Mouse (Mus musculus): ENCODE data around the gene Sptbn4. TPM values are rescaled to one million over a fixed set of nuclear protein-coding genes. Genes with fewer than 3 reads are reported as not detected.

Sptbn4 gene
- polyA plus RNA-seq, 1 experiment, result 171 TPM

GRCm38 (mm10) chr7:27326101-27326880 is 121.2 kb downstream of the Sptbn4 start:
- WGBS, result 77% methylated on average over 34 of the region's 34 CpGs
- TF ChIP-seq CTCF (IDR thresholded peaks at IDR 0.05; ENCODE audit: borderline replicate concordance, insufficient read depth, low read depth, low read length) (no peak), POLR2A (IDR thresholded peaks at IDR 0.05; ENCODE audit: borderline replicate concordance, insufficient read depth, low read length) (no peak)
- H3K27ac ChIP-seq (ENCODE audit: insufficient read depth, low read length), result no peak overlapping the region
- peak; percentile 65 to 75 for DNase-seq
- no peaks in the 10 kb centered on the region; the same call in 1 of the 2 replicates for H3K27me3 ChIP-seq (ENCODE audit: control insufficient read depth, insufficient read depth, low read length)
- H3K4me1 ChIP-seq (ENCODE audit: control insufficient read depth, insufficient read depth, low read length), result peaks cover 11% of the 10 kb centered on the region
- no peak overlapping the region for H3K4me3 ChIP-seq (replicated peaks; ENCODE audit: insufficient read depth, low read depth, low read length)

- Histone ChIP-seq H3K4me1 (ENCODE audit: control insufficient read depth, insufficient read depth, low read length) (peaks cover 7% of the 10 kb centered on the region), H3K27ac (ENCODE audit: insufficient read depth, low read length) (no peak overlapping the region), H3K4me3 (replicated peaks; ENCODE audit: insufficient read depth, low read depth, low read length) (peak overlapping the region; percentile 12), H3K27me3 (ENCODE audit: control insufficient read depth, insufficient read depth, low read length) (no peaks in the 10 kb centered on the region; the same call in 1 of the 2 replicates)
- WGBS, result 8% methylated on average over 24 of the region's 24 CpGs
- DNase-seq, result peak; percentile 61 to 68
- no peak for TF ChIP-seq CTCF (IDR thresholded peaks at IDR 0.05; ENCODE audit: borderline replicate concordance, insufficient read depth, low read depth, low read length)
- TF ChIP-seq POLR2A (IDR thresholded peaks at IDR 0.05; ENCODE audit: borderline replicate concordance, insufficient read depth, low read length), result no peak
These were observed 121.8 kb downstream of the Sptbn4 start for GRCm38 (mm10) chr7:27325697-27326096.

GRCm38 (mm10) chr7:27324928-27325327 is 122.6 kb downstream of the Sptbn4 start:
- H3K4me3 ChIP-seq (replicated peaks; ENCODE audit: insufficient read depth, low read depth, low read length), result no peak overlapping the region
- no peak for DNase-seq
- 47% methylated on average over 18 of the region's 20 CpGs for WGBS
- no peak overlapping the region for H3K27ac ChIP-seq (ENCODE audit: insufficient read depth, low read length)
- H3K4me1 ChIP-seq (ENCODE audit: control insufficient read depth, insufficient read depth, low read length), result peaks cover 7% of the 10 kb centered on the region
- no peaks in the 10 kb centered on the region for H3K27me3 ChIP-seq (ENCODE audit: control insufficient read depth, insufficient read depth, low read length)
- no peak for TF ChIP-seq POLR2A (IDR thresholded peaks at IDR 0.05; ENCODE audit: borderline replicate concordance, insufficient read depth, low read length)

DNA sequence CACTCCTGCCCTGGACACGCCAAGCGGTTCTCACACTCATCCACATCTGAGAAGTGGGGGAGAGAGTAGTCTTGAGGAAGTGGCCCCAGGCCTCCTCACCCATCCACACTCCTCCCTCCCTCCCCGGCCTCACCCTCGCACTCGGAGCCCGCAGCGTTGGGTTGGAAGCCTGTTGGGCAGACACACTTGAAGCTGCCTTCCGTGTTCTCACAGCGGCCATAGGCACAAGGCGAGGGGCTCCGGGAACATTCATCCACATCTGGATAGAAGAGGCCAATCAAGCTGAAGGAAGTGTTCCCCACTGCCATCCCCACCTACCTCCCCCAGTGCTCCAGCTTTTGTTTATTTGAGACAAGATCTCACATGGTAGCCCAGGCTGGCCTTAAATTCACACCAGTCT is 123.3 kb downstream of the Sptbn4 start:
- WGBS, result 97% methylated on average over 11 of the region's 11 CpGs
- H3K27me3 ChIP-seq (ENCODE audit: control insufficient read depth, insufficient read depth, low read length), result no peaks in the 10 kb centered on the region
- no peak for DNase-seq
- H3K27ac ChIP-seq (ENCODE audit: insufficient read depth, low read length), result no peak overlapping the region
- TF ChIP-seq CTCF (IDR thresholded peaks at IDR 0.05; ENCODE audit: borderline replicate concordance, insufficient read depth, low read depth, low read length) (no peak), POLR2A (IDR thresholded peaks at IDR 0.05; ENCODE audit: borderline replicate concordance, insufficient read depth, low read length) (no peak)
- no peak overlapping the region for H3K4me3 ChIP-seq (replicated peaks; ENCODE audit: insufficient read depth, low read depth, low read length)
- H3K4me1 ChIP-seq (ENCODE audit: control insufficient read depth, insufficient read depth, low read length), result 0 out of 2 replicates have a peak, but pooled peaks cover 3% of the 10 kb centered on the region

GRCm38 (mm10) chr7:27323001-27323400 is 124.5 kb downstream of the Sptbn4 start:
- 77% methylated on average over 5 of the region's 5 CpGs for WGBS
- TF ChIP-seq POLR2A (IDR thresholded peaks at IDR 0.05; ENCODE audit: borderline replicate concordance, insufficient read depth, low read length), result no peak
- TF ChIP-seq CTCF (IDR thresholded peaks at IDR 0.05; ENCODE audit: borderline replicate concordance, insufficient read depth, low read depth, low read length), result no peak

DNA sequence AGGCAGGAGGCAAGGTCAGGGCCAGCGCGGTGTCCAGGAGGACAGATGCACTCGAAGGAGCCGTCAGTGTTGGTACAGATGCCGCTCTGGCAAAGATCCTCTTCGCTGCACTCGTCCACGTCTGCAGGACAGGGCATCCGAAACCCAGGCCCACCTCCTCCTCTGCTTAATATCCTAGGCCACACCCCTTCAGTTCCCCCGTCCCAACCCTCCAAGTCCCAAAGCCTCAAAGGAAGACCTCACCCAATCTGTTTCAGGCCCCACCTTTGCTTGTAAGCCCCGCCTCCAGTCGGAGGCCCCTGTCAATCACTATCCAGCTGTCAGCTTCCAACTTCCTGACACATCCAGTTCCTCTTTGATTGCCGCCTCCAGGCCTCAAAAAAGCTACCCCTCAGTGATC is 125.2 kb downstream of the Sptbn4 start:
- Histone ChIP-seq H3K27ac (ENCODE audit: insufficient read depth, low read length) (no peak overlapping the region), H3K27me3 (ENCODE audit: control insufficient read depth, insufficient read depth, low read length) (no peaks in the 10 kb centered on the region), H3K4me1 (ENCODE audit: control insufficient read depth, insufficient read depth, low read length) (0 out of 2 replicates have a peak, but pooled peaks cover 3% of the 10 kb centered on the region), H3K4me3 (replicated peaks; ENCODE audit: insufficient read depth, low read depth, low read length) (no peak overlapping the region)
- DNase-seq, result no peak
- TF ChIP-seq CTCF (IDR thresholded peaks at IDR 0.05; ENCODE audit: borderline replicate concordance, insufficient read depth, low read depth, low read length) (no peak), POLR2A (IDR thresholded peaks at IDR 0.05; ENCODE audit: borderline replicate concordance, insufficient read depth, low read length) (no peak)
- WGBS, result 38% methylated on average over 13 of the region's 13 CpGs

More at GRCm38 (mm10) chr7:27323001-27323400, 124.5 kb downstream of the Sptbn4 start:
- Histone ChIP-seq H3K4me3 (replicated peaks; ENCODE audit: insufficient read depth, low read depth, low read length) (no peak overlapping the region), H3K27ac (ENCODE audit: insufficient read depth, low read length) (no peak overlapping the region), H3K27me3 (ENCODE audit: control insufficient read depth, insufficient read depth, low read length) (no peaks in the 10 kb centered on the region), H3K4me1 (ENCODE audit: control insufficient read depth, insufficient read depth, low read length) (0 out of 2 replicates have a peak, but pooled peaks cover 3% of the 10 kb centered on the region)
- no peak for DNase-seq

DNA sequence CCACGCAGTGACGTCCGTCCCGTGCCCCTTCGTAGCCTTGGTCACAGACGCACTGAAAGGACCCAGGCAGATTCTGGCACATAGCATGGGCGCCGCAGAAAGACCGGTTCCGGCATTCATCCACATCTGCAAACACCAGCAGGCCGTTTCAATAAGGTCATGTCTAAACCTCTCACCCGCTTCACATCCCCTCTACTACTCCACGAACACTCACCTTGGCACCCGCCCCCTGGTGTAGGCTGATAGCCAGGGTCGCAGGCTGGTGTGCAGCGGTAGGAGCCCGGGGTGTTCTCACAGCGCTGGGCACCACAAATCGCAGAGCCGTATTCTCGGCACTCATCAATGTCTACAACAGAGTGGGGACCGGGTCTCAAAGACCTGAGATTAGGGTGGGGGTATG is 128.1 kb downstream of the Sptbn4 start:
- H3K27me3 ChIP-seq (ENCODE audit: control insufficient read depth, insufficient read depth, low read length), result no peaks in the 10 kb centered on the region
- peaks cover 5% of the 10 kb centered on the region for H3K4me1 ChIP-seq (ENCODE audit: control insufficient read depth, insufficient read depth, low read length)
- TF ChIP-seq POLR2A (IDR thresholded peaks at IDR 0.05; ENCODE audit: borderline replicate concordance, insufficient read depth, low read length) (no peak), CTCF (IDR thresholded peaks at IDR 0.05; ENCODE audit: borderline replicate concordance, insufficient read depth, low read depth, low read length) (no peak)
- DNase-seq, result no peak
- 76% methylated on average over 22 of the region's 22 CpGs for WGBS
- no peak overlapping the region for H3K4me3 ChIP-seq (replicated peaks; ENCODE audit: insufficient read depth, low read depth, low read length)
- no peak overlapping the region for H3K27ac ChIP-seq (ENCODE audit: insufficient read depth, low read length)

- no peak overlapping the region for H3K4me3 ChIP-seq (replicated peaks; ENCODE audit: insufficient read depth, low read depth, low read length)
- no peaks in the 10 kb centered on the region for H3K27me3 ChIP-seq (ENCODE audit: control insufficient read depth, insufficient read depth, low read length)
- peaks cover 5% of the 10 kb centered on the region for H3K4me1 ChIP-seq (ENCODE audit: control insufficient read depth, insufficient read depth, low read length)
- TF ChIP-seq POLR2A (IDR thresholded peaks at IDR 0.05; ENCODE audit: borderline replicate concordance, insufficient read depth, low read length) (no peak), CTCF (IDR thresholded peaks at IDR 0.05; ENCODE audit: borderline replicate concordance, insufficient read depth, low read depth, low read length) (no peak)
- WGBS, result 3% methylated on average over 7 of the region's 7 CpGs
- peak; percentile 41 to 63 for DNase-seq
- no peak overlapping the region for H3K27ac ChIP-seq (ENCODE audit: insufficient read depth, low read length)
These were observed 131.5 kb downstream of the Sptbn4 start for GRCm38 (mm10) chr7:27315958-27316357.
